Mouse (Mus musculus) cerebellum, adult 2 months (tissue): ENCODE results near the gene Defb25. TPM values are rescaled to one million over a fixed set of nuclear protein-coding genes. Genes with fewer than 3 reads are reported as not detected.
A peak's percentile ranks its signal among the peaks of the same experiment; 100 is the strongest.

Experiments used
- DNase-seq, 2 experiments: peaks; one replicate each; pipeline ENCODE4 v3.0.0; 2021
- H3K27ac ChIP-seq: fragments of 200-500 bp; 2 replicates; pipeline ENCODE4 v1.5.1; 2012; ENCODE audit warnings: low read length, control low read depth, inconsistent platforms; ENCODE audit not compliant: insufficient read depth
- H3K27me3 ChIP-seq: fragments of 200-500 bp; 2 replicates; pipeline ENCODE4 v1.6.1; 2012; ENCODE audit warnings: inconsistent platforms, mild to moderate bottlenecking, low read length, moderate library complexity; ENCODE audit not compliant: control insufficient read depth, insufficient read depth
- H3K4me1 ChIP-seq: fragments of 200-500 bp; 2 replicates; pipeline ENCODE4 v1.6.1; 2011; ENCODE audit warnings: low read length; ENCODE audit not compliant: control insufficient read depth, insufficient read depth
- H3K4me3 ChIP-seq: fragments of 200-500 bp; replicated peaks from 2 replicates; pipeline ENCODE3; 2011; ENCODE audit warnings: mild to moderate bottlenecking, low read depth, low read length, control low read depth; ENCODE audit not compliant: insufficient read depth
- CTCF ChIP-seq: fragments of 200-500 bp; IDR thresholded peaks from 2 replicates; pipeline ENCODE4 v1.5.1; 2011; ENCODE audit warnings: low read depth, mild to moderate bottlenecking, control low read depth, low read length, moderate library complexity, borderline replicate concordance; ENCODE audit not compliant: insufficient read depth
- POLR2A ChIP-seq: fragments of 200-500 bp; IDR thresholded peaks from 2 replicates; pipeline ENCODE4 v1.6.1; 2011; ENCODE audit warnings: low read length, control low read depth, borderline replicate concordance; ENCODE audit not compliant: insufficient read depth
- WGBS: fragments of 180-500 bp; shearing (Covaris S2); methylation state at CpG from one replicate; pipeline ENCODE4 v1.1.7; 2018; 5-methylcytosine and 5-hydroxymethylcytosine counted together
- polyA plus RNA-seq: library from polyadenylated mRNA; depleted of rRNA; stranded (reverse); fragments of >200 nt; gene quantifications from 2 replicates; pipeline ENCODE4 v1.2.3, GENCODE M21; 2012

Gene Defb25
- polyA plus RNA-seq, 1 experiment, result not detected

- Histone ChIP-seq H3K27ac (no peak overlapping the region), H3K4me3 (no peak overlapping the region), H3K27me3 (no peaks in the 10 kb centered on the region), H3K4me1 (no peaks in the 10 kb centered on the region)
- WGBS, result 89% methylated on average over 1 of the region's 1 CpGs
- DNase-seq, result no peak
- no peak for TF ChIP-seq CTCF
- TF ChIP-seq POLR2A, result no peak
Measured at GRCm38 (mm10) chr2:152608719-152609118, 14.1 kb downstream of the Defb25 start.

- Histone ChIP-seq H3K27ac (no peak overlapping the region), H3K4me1 (no peaks in the 10 kb centered on the region), H3K27me3 (no peaks in the 10 kb centered on the region), H3K4me3 (no peak overlapping the region)
- 79% methylated on average over 6 of the region's 6 CpGs for whole genome bisulfite sequencing
- no peak for DNase-seq
- TF ChIP-seq POLR2A (no peak), CTCF (no peak)
Measured at GRCm38 (mm10) chr2:152607746-152608145, 15.1 kb downstream of the Defb25 start.

- Histone ChIP-seq H3K4me3 (no peak within 1 kb of the TSS), H3K4me1 (no peaks in the 10 kb centered on the region), H3K27ac (no peak within 1 kb of the TSS), H3K27me3 (no peaks in the 10 kb centered on the region)
- DNase-seq, result peak in 1 of 2 experiments; percentile 23
- peak; percentile 38; the same call in 1 of the 2 replicates for TF ChIP-seq CTCF
- TF ChIP-seq POLR2A, result no peak
- 77% methylated on average over 15 of the region's 15 CpGs for WGBS
Measured at GRCm38 (mm10) chr2:152604057-152604456, 18.8 kb downstream of the Defb25 start, which contains the start of gene Defb36. Defb36 (plus strand) TSS chr2:152604327.

DNA sequence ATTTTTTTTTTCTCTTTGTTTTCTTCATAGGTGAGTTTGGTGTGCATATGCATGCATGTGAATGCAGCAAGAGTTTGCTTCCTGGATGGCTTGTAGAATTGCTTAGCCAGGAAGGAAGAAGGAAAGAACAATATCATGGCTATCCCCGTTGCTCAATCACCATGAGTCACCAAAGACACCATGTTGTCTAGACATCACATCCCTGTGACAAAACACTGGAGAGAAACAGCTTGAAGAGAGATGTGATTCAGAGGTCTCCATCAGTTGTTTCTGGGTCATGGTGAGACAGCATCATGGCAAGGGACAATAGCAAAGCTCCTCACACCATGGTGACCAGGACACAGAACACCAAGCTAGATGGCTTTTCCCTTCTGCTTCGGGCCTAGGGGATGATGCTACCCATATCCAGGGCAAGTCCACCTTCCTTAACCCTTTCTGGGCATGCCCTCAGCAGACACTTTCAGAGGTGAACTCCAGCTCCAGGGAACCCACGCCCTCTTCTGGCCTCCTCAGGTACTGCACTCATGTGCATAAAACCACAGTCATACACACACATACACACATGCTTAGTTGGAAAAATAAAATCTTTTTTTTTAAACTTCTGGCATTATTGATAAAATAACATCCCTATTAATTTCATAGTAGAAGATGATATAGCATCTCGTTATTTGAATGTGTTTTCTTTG, 21.4 kb downstream of the Defb25 start:
- H3K27ac ChIP-seq, result no peak overlapping the region
- peak; percentile 24; the same call in 1 of the 2 replicates for TF ChIP-seq CTCF
- no peak for TF ChIP-seq POLR2A
- H3K27me3 ChIP-seq, result no peaks in the 10 kb centered on the region
- H3K4me1 ChIP-seq, result no peaks in the 10 kb centered on the region
- DNase-seq, result no peak
- WGBS, result 75% methylated on average over 4 of the region's 4 CpGs
- no peak overlapping the region for H3K4me3 ChIP-seq

- no peak overlapping the region for H3K4me3 ChIP-seq
- 86% methylated on average over 6 of the region's 6 CpGs for WGBS
- no peaks in the 10 kb centered on the region for H3K4me1 ChIP-seq
- DNase-seq, result no peak
- H3K27ac ChIP-seq, result no peak overlapping the region
- no peak for TF ChIP-seq POLR2A
- no peak for TF ChIP-seq CTCF
- H3K27me3 ChIP-seq, result no peaks in the 10 kb centered on the region
Measured at GRCm38 (mm10) chr2:152600076-152600475, 22.8 kb downstream of the Defb25 start.

DNA sequence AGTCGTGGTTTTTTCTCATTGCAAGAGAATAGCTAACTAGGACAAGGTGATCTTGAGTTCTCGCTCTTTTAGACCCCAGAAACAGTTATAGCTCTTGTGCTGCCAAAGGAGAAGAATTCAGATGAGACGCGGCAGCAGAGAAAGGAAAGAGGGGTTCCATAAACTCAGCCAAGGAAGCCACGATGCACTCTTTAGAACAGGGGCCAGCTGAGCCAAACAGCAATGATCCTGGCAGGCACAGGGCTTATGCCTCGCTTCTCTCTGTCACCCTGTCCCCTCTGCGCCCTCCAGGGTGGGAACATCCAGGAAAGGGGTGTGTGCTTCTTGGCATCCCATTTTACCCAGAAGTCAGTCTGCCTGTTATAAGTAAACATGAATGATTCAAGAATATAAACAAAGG, 23.6 kb downstream of the Defb25 start, which contains the start of gene Defb45:
TSS of gene Defb45 (minus strand) at position 101 of the 400 bp plus-strand sequence.
- H3K4me3 ChIP-seq, result no peak within 1 kb of the TSS
- no peak for TF ChIP-seq POLR2A
- TF ChIP-seq CTCF, result no peak
- no peaks in the 10 kb centered on the region for H3K27me3 ChIP-seq
- WGBS, result 42% methylated on average over 7 of the region's 7 CpGs
- H3K27ac ChIP-seq, result no peak within 1 kb of the TSS
- no peak for DNase-seq
- no peaks in the 10 kb centered on the region for H3K4me1 ChIP-seq

DNA sequence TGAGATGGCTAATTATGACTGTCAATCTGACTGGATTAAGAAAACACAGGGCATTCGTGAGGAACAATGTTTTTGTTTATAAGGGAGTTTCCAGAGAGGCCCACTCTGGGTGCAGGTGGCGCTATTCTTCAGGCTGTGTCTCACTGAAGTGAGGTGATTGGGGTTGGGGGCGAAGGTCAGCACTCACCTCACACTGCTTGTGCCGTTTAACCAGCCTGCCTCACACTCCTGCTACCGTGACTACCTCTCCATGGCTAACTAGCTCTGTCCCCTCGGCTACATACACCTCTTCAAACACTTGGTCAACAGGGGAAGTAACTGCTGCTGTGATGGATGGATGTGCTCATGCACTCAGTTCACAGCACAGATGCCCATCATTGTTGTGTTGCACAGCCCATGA, 33.8 kb downstream of the Defb25 start:
- Histone ChIP-seq H3K27me3 (no peaks in the 10 kb centered on the region), H3K4me3 (no peak overlapping the region), H3K27ac (no peak overlapping the region), H3K4me1 (no peaks in the 10 kb centered on the region)
- 50% methylated on average over 6 of the region's 6 CpGs for WGBS
- no peak for DNase-seq
- TF ChIP-seq CTCF (no peak), POLR2A (no peak)

DNA sequence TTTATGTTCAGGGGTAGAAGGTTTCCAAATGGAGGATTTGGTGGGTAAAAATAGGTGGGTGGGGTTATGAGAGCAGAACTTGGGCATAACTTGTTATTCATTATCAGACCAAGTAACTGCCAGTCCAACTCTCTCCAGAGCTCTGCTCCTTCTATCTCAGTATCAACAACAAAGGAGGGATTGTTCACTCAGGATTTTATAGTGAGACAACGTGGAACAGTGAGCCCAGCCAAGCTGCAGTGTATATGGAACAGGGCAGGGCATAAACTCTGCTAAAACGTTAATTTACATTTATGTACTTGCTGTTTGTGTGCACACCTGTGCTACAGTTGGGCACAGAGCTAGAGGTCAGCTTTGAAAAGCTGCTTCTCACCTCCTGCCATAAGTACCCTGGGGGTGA, 34.4 kb downstream of the Defb25 start:
- WGBS, result 46% methylated on average over 2 of the region's 2 CpGs

More for the DNA sequence above, 34.4 kb downstream of the Defb25 start:
- H3K4me1 ChIP-seq, result no peaks in the 10 kb centered on the region
- no peak overlapping the region for H3K27ac ChIP-seq
- H3K27me3 ChIP-seq, result no peaks in the 10 kb centered on the region
- DNase-seq, result no peak
- H3K4me3 ChIP-seq, result no peak overlapping the region
- no peak for TF ChIP-seq CTCF
- no peak for TF ChIP-seq POLR2A
